Mouse (Mus musculus) cortical plate, adult 2 months (tissue): Measurements from ENCODE around the gene Fbxl8.

ENCODE experiments used
- CTCF ChIP-seq: fragments of 200-500 bp; IDR thresholded peaks from 2 replicates; pipeline ENCODE4 v1.5.1; 2011; ENCODE audit warnings: mild to moderate bottlenecking, control low read depth, low read length; ENCODE audit not compliant: insufficient read depth; ENCODE audit errors: extremely low read depth
- POLR2A ChIP-seq: fragments of 200-500 bp; IDR thresholded peaks from 2 replicates; pipeline ENCODE4 v1.6.1; 2011; ENCODE audit warnings: mild to moderate bottlenecking, low read length, control low read depth; ENCODE audit not compliant: insufficient read depth; ENCODE audit errors: extremely low read depth

DNA sequence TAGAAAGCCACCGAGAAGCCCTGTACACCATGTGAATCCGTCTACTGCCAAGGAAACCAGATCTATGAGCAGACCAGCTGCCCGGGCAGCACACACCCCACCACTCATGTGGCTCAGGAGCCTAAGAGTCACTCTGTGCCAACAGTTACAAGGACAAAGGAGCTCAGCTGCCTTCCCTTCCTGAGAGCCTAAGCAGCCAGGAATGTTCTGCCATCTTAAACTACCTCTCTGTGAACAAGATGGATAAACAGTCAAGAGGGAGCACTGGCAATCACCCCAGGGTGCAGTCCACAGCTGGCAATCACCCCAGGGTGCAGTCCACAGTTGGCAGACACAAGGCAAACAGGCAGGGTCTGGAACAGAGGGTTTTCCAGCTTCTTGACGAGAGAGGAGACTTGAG lies 53.5 kb downstream of the Fbxl8 start:
- TF ChIP-seq CTCF = no peak
- no peak for TF ChIP-seq POLR2A
